Mouse (Mus musculus) small intestine, adult 2 months (tissue): Measurements from ENCODE around the gene Vmn2r89.

Experiments used
- CTCF ChIP-seq: fragments of 200-500 bp; IDR thresholded peaks from 2 replicates; pipeline ENCODE4 v1.5.1; 2012; ENCODE audit warnings: low read depth, mild to moderate bottlenecking, control low read depth, inconsistent platforms, low read length, moderate library complexity, mixed read lengths; ENCODE audit not compliant: insufficient replicate concordance, insufficient read length; ENCODE audit errors: extremely low read depth
- POLR2A ChIP-seq: fragments of 200-500 bp; IDR thresholded peaks from 2 replicates; pipeline ENCODE4 v1.6.1; 2012; ENCODE audit warnings: low read depth, mild to moderate bottlenecking, control low read depth, inconsistent platforms, low read length, moderate library complexity

DNA sequence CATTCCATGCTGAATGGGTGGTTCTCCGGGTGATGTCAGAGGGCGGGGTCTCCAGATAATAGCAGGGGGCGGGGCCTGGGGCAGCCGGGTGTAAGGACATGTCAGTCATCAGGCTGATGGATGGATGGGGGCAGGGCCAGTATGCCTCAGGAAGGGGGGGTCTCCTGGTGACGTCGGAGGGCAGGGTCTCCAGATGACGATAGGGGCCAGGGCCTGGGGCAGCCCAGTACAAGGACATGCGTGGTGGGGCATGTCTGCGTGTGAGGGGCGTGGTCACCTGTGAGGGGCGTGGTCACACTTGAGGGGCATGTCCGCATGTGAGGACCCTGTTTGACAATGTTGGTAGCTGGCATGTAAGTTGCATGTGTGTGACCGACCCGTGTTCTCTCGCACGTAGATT, 17.1 kb upstream of the Vmn2r89 start:
- TF ChIP-seq CTCF (no peak), POLR2A (no peak)
